Mouse (Mus musculus) liver, embryonic 11.5 days (tissue): ENCODE data around the gene Rbbp4. TPM values are rescaled to one million over a fixed set of nuclear protein-coding genes. Genes with fewer than 3 reads are reported as not detected.

Source experiments
- ATAC-seq: fragments of 200-750 bp; cut with Nextera tagmentation; replicated peaks from 2 replicates; pipeline ENCODE4 v1.8.0; 2017; ENCODE audit warnings: moderate number of reproducible peaks, mild to moderate bottlenecking, moderate TSS enrichment, moderate library complexity; ENCODE audit not compliant: low FRiP score
- DNase-seq: peaks from one replicate; pipeline ENCODE4 v3.0.0-alpha.2; 2017; ENCODE audit warnings: low spot score
- H3K27ac ChIP-seq: fragments of 300-500 bp; sonication (generic); 2 replicates; pipeline ENCODE4 v1.5.1; 2014; ENCODE audit warnings: mild to moderate bottlenecking, low read depth, low read length, control low read depth
- H3K27me3 ChIP-seq: fragments of 300-500 bp; sonication (generic); replicated peaks from 2 replicates; pipeline ENCODE4 v1.6.1; 2014; ENCODE audit warnings: low read length, mixed read lengths; ENCODE audit not compliant: control insufficient read depth, insufficient read depth
- H3K36me3 ChIP-seq: fragments of 300-500 bp; sonication (generic); 2 replicates; pipeline ENCODE4 v1.6.1; 2014; ENCODE audit warnings: mild to moderate bottlenecking, low read length, moderate library complexity, mixed read lengths; ENCODE audit not compliant: control insufficient read depth, insufficient read depth
- H3K4me1 ChIP-seq: fragments of 300-500 bp; sonication (generic); replicated peaks from 2 replicates; pipeline ENCODE4 v1.6.1; 2014; ENCODE audit warnings: low read length, mixed read lengths; ENCODE audit not compliant: control insufficient read depth, insufficient read depth
- H3K4me2 ChIP-seq: fragments of 300-500 bp; sonication (generic); 2 replicates; pipeline ENCODE4 v1.6.1; 2014; ENCODE audit warnings: mild to moderate bottlenecking, control low read depth, moderate library complexity
- H3K4me3 ChIP-seq: fragments of 300-500 bp; sonication (generic); 2 replicates; pipeline ENCODE4 v1.5.1; 2014; ENCODE audit warnings: low read depth, low read length, control low read depth
- H3K9ac ChIP-seq: fragments of 300-500 bp; sonication (generic); 2 replicates; pipeline ENCODE4 v1.6.1; 2014; ENCODE audit warnings: low read depth, low read length, control low read depth
- H3K9me3 ChIP-seq: fragments of 300-500 bp; sonication (generic); 2 replicates; pipeline ENCODE4 v1.6.1; 2016; ENCODE audit warnings: low read length, inconsistent platforms, mixed read lengths; ENCODE audit not compliant: control insufficient read depth
- WGBS: fragments of 180-500 bp; shearing (Covaris S2); extraction: QIAGEN DNeasy Blood & Tissue Kit; methylation state at CpG from one replicate; pipeline ENCODE4 v1.1.7; 2014; 5-methylcytosine and 5-hydroxymethylcytosine counted together
- polyA plus RNA-seq: library from polyadenylated mRNA; unstranded; fragments of >200 nt; fragmentation: Nextera tagmentation; extraction: Ambion mirVana; gene quantifications from 2 replicates; pipeline ENCODE4 v1.2.1, GENCODE M21; 2014

Rbbp4 gene
- polyA plus RNA-seq, 1 experiment from 2014 or later, result 318 TPM

DNA sequence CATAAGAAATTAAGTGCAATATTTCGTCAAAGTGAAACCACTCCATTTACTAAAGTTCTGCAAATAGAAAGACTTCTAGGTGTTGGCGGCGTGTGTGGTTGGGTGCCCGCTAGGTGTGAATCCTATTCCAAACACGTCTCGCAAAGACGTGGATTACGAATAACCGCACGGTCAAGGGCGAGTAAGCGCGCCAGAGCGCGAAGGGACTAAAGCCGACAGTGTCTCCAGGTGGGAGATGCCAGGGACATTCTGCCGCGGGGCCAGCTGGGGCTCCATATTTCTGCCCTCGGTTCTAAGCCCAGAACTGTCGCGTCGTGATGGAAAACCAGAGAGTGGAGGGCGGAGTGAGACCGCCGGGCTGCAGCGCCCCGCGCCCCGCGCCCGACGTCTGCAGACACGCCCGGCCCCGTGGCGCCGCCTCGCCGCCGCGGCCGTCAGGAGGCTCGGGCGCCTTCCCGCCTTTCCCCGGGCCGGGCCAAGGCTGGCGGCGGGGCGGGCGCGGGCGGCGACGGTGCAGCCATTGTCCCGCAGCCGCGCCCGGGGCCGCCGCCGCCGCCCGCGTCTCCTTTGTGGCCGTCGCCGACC, 41.9 kb upstream of the Rbbp4 start:
- Histone ChIP-seq H3K9ac (peak overlapping the region; percentile 82), H3K27me3 (peaks cover 32% of the 10 kb centered on the region), H3K4me2 (peak overlapping the region; percentile 87), H3K27ac (peak overlapping the region; percentile 43; the same call in 1 of the 2 replicates), H3K4me1 (peaks cover 4% of the 10 kb centered on the region), H3K36me3 (no peaks in the 10 kb centered on the region), H3K9me3 (no peaks in the 10 kb centered on the region), H3K4me3 (peak overlapping the region; percentile 84)
- DNase-seq (peak; percentile 61), ATAC-seq (peak; percentile 78)
- WGBS, result 1% methylated on average over 67 of the region's 68 CpGs

DNA sequence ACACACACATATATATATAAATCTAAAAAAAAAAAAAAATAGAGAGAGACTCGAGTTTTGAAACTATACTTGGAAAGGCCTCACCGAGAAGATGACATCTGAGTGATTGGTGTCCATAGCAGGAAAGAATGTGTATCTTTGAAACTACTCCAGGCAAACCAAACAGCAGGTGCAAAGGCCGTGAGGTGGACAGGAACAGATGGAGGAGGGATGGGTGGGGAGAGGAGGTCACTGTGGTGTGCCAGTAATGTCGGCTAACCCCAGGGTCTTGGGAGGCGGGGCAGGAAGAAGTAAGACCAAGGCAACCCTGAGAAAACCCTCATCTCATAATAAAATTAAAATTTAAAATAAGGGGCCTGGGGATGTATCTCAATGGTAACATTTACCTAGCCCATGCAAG, 40.7 kb upstream of the Rbbp4 start:
- Histone ChIP-seq H3K27me3 (peaks cover 32% of the 10 kb centered on the region), H3K4me2 (no peak overlapping the region), H3K9ac (no peak overlapping the region), H3K4me1 (peaks cover 4% of the 10 kb centered on the region), H3K36me3 (no peaks in the 10 kb centered on the region), H3K9me3 (no peaks in the 10 kb centered on the region), H3K27ac (no peak overlapping the region), H3K4me3 (no peak overlapping the region)
- DNase-seq (no peak), ATAC-seq (no peak)
- 68% methylated on average over 5 of the region's 5 CpGs for WGBS

DNA sequence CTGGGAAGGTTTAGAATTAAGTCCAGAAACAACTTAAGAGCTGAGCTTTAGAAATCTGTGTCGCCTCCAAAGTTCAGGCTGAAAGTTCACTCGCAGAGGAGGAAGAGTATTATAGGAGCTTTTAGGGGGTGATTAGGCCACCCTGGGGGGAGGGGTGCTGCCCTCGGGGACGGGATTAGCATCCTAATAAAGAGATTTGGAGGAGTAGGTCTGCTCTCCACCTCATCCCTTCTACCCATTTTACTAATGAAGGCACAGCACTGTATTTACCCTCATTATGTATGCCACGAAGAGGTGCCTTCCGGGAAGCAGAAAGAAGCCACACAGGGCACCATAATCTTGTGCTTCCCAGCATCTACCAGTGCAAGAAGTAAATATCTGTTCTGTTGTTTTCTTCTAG, 39.8 kb upstream of the Rbbp4 start:
- Histone ChIP-seq H3K4me3 (no peak overlapping the region), H3K4me2 (no peak overlapping the region), H3K9ac (no peak overlapping the region), H3K4me1 (peaks cover 4% of the 10 kb centered on the region), H3K36me3 (no peaks in the 10 kb centered on the region), H3K27me3 (peaks cover 32% of the 10 kb centered on the region), H3K27ac (no peak overlapping the region), H3K9me3 (no peaks in the 10 kb centered on the region)
- ATAC-seq, result no peak
- WGBS, result 39% methylated on average over 6 of the region's 6 CpGs
- no peak for DNase-seq

DNA sequence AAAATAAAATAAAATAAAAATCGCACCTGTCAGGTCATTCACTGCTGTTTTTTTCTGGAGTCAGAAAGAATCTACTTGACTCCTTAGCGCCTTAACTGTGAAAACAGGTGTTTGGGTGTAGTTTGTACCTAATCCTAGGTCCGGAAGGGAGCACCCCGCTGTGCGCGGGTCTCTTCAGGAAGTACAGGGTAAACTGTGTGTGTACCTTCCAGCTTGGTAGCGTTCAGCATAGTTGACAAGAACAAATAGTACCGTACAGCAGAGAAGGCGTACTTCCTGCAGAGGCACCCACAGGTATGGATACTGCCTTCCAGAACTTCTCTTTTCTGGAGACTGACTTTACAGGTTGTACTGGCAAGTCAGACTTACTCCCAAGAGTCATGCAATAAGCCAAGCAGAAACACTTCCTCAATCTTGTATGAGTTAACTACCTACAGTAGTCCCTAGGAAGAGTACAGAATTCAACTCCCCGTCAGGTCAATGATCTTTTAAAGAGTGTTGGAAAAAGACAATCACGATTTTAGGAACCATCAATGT, 39.1 kb upstream of the Rbbp4 start:
- WGBS, result 45% methylated on average over 11 of the region's 11 CpGs
- Histone ChIP-seq H3K27ac (no peak overlapping the region), H3K4me3 (no peak overlapping the region), H3K36me3 (no peaks in the 10 kb centered on the region), H3K4me1 (peaks cover 4% of the 10 kb centered on the region), H3K27me3 (peaks cover 28% of the 10 kb centered on the region), H3K4me2 (no peak overlapping the region), H3K9me3 (no peaks in the 10 kb centered on the region), H3K9ac (no peak overlapping the region)
- ATAC-seq (no peak), DNase-seq (no peak)

DNA sequence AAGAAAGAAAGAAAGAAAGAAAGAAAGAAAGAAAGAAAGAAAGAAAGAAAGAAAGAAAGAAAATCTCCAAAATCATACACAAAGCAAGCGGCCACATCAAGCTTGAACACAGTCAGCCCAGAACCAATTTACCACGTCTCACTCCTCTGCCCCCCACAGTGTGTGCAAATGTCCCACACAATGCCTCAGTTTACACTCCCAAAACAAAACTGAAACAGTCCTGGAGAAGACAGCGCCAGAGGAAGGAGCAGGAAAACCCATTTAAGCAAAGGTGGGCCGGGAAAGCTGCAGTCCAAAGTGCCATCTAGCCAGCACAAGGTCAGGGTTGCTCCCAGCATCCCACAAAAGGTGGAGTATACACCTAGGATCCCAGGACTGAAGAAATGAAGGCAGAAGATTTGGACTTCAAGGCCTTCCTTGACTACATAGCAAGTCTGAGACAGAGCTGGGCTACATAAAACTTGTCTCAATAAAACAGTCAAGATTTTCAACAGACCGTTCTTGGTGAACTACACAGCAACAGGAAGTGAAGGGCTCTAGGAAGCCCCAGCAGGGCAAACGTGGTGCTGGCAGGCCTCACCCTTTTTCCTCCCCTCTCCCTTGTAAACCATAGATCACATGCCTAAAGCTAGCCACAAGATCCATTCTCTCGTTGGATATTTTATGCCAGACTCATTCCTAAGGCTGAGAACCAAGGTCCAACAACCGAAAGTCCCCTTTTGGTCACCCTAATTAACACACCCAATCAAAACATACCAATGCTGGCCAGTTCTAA, 38.2 kb upstream of the Rbbp4 start:
- Histone ChIP-seq H3K36me3 (no peaks in the 10 kb centered on the region), H3K27me3 (peaks cover 21% of the 10 kb centered on the region), H3K4me3 (no peak overlapping the region), H3K9ac (no peak overlapping the region), H3K9me3 (no peaks in the 10 kb centered on the region), H3K4me2 (no peak overlapping the region), H3K27ac (no peak overlapping the region), H3K4me1 (peaks cover 4% of the 10 kb centered on the region)
- no peak for DNase-seq
- 47% methylated on average over 8 of the region's 8 CpGs for WGBS
- ATAC-seq, result no peak

DNA sequence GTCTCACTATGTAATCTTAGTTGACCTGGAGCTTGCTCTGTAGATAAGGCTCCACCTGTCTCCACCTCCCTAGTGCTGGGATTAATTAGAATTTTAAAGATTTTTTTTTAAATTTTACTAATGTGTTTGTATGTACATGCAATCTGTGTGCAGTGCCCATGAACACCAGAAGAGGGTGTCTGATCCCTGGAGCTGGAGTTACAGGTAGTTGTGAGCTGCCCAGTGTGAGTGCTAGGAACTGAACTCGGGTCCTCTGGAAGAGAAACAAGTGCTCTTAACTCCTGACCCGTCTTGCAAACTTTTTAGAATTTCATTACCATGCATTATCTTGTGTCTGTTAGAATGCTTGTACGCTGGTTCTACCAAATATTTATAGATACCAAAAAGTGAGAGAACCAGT, 36.2 kb upstream of the Rbbp4 start:
- no peak overlapping the region for H3K4me3 ChIP-seq
- WGBS, result 89% methylated on average over 3 of the region's 3 CpGs
- H3K4me1 ChIP-seq, result peaks cover 4% of the 10 kb centered on the region
- H3K9me3 ChIP-seq, result no peaks in the 10 kb centered on the region
- ATAC-seq (no peak), DNase-seq (no peak)
- no peak overlapping the region for H3K9ac ChIP-seq
- H3K27ac ChIP-seq, result no peak overlapping the region
- H3K4me2 ChIP-seq, result no peak overlapping the region
- no peaks in the 10 kb centered on the region for H3K36me3 ChIP-seq
- H3K27me3 ChIP-seq, result peaks cover 3% of the 10 kb centered on the region; the same call in 1 of the 2 replicates

DNA sequence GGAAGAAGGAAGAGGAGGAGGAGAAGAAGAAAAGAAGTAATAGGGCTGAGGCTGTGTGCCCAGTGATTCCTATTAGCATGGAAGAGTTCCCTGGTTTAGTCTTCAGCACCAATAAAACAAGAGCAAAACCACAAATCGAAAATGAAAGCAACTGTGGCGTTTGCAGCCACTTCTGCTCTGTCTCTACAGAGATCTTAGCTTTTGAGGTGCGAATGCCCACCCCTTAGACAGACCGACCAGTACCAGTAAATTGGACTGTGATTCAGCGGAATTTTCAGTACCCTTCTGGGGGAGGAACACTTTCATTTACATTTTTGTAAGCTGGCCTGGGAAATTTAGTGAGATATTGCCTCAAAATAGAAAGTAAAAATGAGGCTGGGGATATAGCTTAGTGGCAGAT, 30.1 kb upstream of the Rbbp4 start:
- Histone ChIP-seq H3K4me2 (no peak overlapping the region), H3K27me3 (no peaks in the 10 kb centered on the region), H3K4me1 (peaks cover 4% of the 10 kb centered on the region; the same call in 1 of the 2 replicates), H3K27ac (no peak overlapping the region), H3K9me3 (no peaks in the 10 kb centered on the region), H3K4me3 (no peak overlapping the region), H3K36me3 (no peaks in the 10 kb centered on the region), H3K9ac (no peak overlapping the region)
- ATAC-seq, result no peak
- no peak for DNase-seq
- WGBS, result 73% methylated on average over 5 of the region's 5 CpGs

DNA sequence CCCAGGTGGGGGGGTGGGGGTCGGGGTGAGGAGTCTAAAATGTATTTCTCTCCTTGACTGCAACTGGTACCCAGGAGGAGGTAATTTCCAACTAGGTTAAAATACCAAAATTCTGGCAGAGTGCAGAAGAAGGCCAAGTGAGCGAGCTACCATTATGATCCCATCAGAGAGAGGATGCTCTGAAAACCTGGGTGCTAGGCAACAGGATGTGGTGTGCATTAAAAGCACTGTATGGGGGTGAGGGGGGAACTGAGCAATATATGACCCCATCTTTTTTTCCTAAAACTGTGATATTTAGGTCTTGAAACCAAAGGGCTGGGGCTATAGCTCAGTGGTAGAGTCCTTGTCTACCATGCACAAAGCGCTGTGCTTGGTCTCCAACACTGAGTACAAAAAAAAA, 29.2 kb upstream of the Rbbp4 start:
- ATAC-seq (no peak), DNase-seq (no peak)
- no peaks in the 10 kb centered on the region for H3K9me3 ChIP-seq
- H3K9ac ChIP-seq, result no peak overlapping the region
- peaks cover 4% of the 10 kb centered on the region; the same call in 1 of the 2 replicates for H3K4me1 ChIP-seq
- WGBS, result 83% methylated on average over 3 of the region's 3 CpGs
- no peaks in the 10 kb centered on the region for H3K27me3 ChIP-seq
- no peak overlapping the region for H3K27ac ChIP-seq
- no peaks in the 10 kb centered on the region for H3K36me3 ChIP-seq
- no peak overlapping the region for H3K4me2 ChIP-seq
- no peak overlapping the region for H3K4me3 ChIP-seq

DNA sequence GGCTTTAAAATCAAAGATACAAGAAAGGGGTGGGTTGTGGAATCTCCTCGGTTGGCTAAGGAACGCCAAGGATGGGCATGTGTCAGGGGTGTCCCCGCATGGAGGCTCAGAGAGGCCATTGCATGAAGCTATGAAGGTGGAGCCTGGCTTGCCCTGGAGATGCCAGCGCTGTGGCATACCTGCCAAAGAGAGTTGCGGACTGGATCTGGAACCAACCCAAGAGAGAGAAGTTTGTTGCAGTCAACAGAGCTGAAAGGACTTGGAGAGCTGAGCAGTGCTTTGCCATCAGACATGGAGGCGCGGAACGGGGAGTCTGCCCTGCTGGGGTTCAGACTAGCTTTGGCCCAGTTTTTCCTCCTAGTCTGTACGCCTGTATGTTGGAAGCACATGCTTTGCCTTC, 28.3 kb upstream of the Rbbp4 start:
- H3K4me2 ChIP-seq, result no peak overlapping the region
- H3K36me3 ChIP-seq, result no peaks in the 10 kb centered on the region
- no peak overlapping the region for H3K4me3 ChIP-seq
- no peak overlapping the region for H3K27ac ChIP-seq
- no peaks in the 10 kb centered on the region for H3K27me3 ChIP-seq
- peaks cover 4% of the 10 kb centered on the region; the same call in 1 of the 2 replicates for H3K4me1 ChIP-seq
- no peak overlapping the region for H3K9ac ChIP-seq
- WGBS, result 85% methylated on average over 9 of the region's 9 CpGs
- H3K9me3 ChIP-seq, result no peaks in the 10 kb centered on the region
- no peak for ATAC-seq
- DNase-seq, result no peak
